Mouse (Mus musculus) kidney, postnatal 0 days (tissue): Measurements from ENCODE around the gene Hibadh. TPM values are rescaled to one million over a fixed set of nuclear protein-coding genes. Genes with fewer than 3 reads are reported as not detected.
A peak's percentile ranks its signal among the peaks of the same experiment; 100 is the strongest.

ENCODE experiments used
- ATAC-seq: fragments of 200-750 bp; cut with Nextera tagmentation; replicated peaks from 2 replicates; pipeline ENCODE4 v1.8.0; 2017; ENCODE audit warnings: low read depth, moderate number of reproducible peaks, moderate TSS enrichment, moderate library complexity; ENCODE audit not compliant: low FRiP score
- DNase-seq: peaks from one replicate; pipeline ENCODE4 v3.0.0-alpha.2; 2016; ENCODE audit warnings: low spot score
- H3K27ac ChIP-seq: fragments of 300-500 bp; sonication (generic); 2 replicates; pipeline ENCODE4 v1.5.1; 2014; ENCODE audit warnings: mild to moderate bottlenecking
- H3K27me3 ChIP-seq: fragments of 300-500 bp; sonication (generic); 2 replicates; pipeline ENCODE4 v1.6.1; 2014; ENCODE audit warnings: low read length, mixed read lengths; ENCODE audit not compliant: insufficient read depth
- H3K36me3 ChIP-seq: fragments of 300-500 bp; sonication (generic); 2 replicates; pipeline ENCODE4 v1.6.1; 2014; ENCODE audit warnings: low read length, mixed read lengths; ENCODE audit not compliant: insufficient read depth
- H3K4me1 ChIP-seq: fragments of 300-500 bp; sonication (generic); replicated peaks from 2 replicates; pipeline ENCODE4 v1.6.1; 2014; ENCODE audit warnings: antibody characterized with exemption, low read length, mixed read lengths; ENCODE audit not compliant: insufficient read depth
- H3K4me2 ChIP-seq: fragments of 300-500 bp; sonication (generic); 2 replicates; pipeline ENCODE4 v1.6.1; 2014; ENCODE audit warnings: mild to moderate bottlenecking, low read length, moderate library complexity, mixed read lengths
- H3K4me3 ChIP-seq: fragments of 300-500 bp; sonication (generic); replicated peaks from 2 replicates; pipeline ENCODE4 v1.5.1; 2014; ENCODE audit warnings: low read depth, low read length
- H3K9ac ChIP-seq: fragments of 300-500 bp; sonication (generic); 2 replicates; pipeline ENCODE4 v1.6.1; 2014; ENCODE audit warnings: low read depth, low read length
- H3K9me3 ChIP-seq: fragments of 300-500 bp; sonication (generic); replicated peaks from 2 replicates; pipeline ENCODE4 v1.6.1; 2016; ENCODE audit warnings: low read length, inconsistent platforms, mixed read lengths
- CTCF ChIP-seq: IDR thresholded peaks from 2 replicates; pipeline ENCODE4 v1.5.1; 2016; ENCODE audit warnings: antibody characterized with exemption, low read depth, mild to moderate bottlenecking, moderate library complexity
- WGBS: fragments of 180-500 bp; shearing (Covaris S2); extraction: QIAGEN DNeasy Blood & Tissue Kit; methylation state at CpG from one replicate; pipeline ENCODE4 v1.1.7; 2014; 5-methylcytosine and 5-hydroxymethylcytosine counted together
- polyA plus RNA-seq: library from polyadenylated mRNA; unstranded; fragments of >200 nt; fragmentation: Nextera tagmentation; extraction: Ambion mirVana; gene quantifications from 2 replicates; pipeline ENCODE4 v1.2.1, GENCODE M21; 2015

Gene Hibadh
- polyA plus RNA-seq, 1 experiment from 2014 or later = 217 TPM

- 73% methylated on average over 3 of the region's 3 CpGs for WGBS
- TF ChIP-seq CTCF = no peak
Observed at GRCm38 (mm10) chr6:52667641-52668040, 27.5 kb upstream of the Hibadh start.

GRCm38 (mm10) chr6:52663021-52663420 is 22.8 kb upstream of the Hibadh start:
- ATAC-seq (no peak), DNase-seq (peak; percentile 69)
- Histone ChIP-seq H3K4me2 (no peak overlapping the region), H3K4me3 (no peak overlapping the region), H3K27ac (no peak overlapping the region), H3K36me3 (no peaks in the 10 kb centered on the region), H3K9me3 (no peaks in the 10 kb centered on the region), H3K9ac (no peak overlapping the region), H3K27me3 (no peaks in the 10 kb centered on the region), H3K4me1 (no peaks in the 10 kb centered on the region)
- 33% methylated on average over 5 of the region's 5 CpGs for WGBS
- peak; percentile 62 for TF ChIP-seq CTCF

More at GRCm38 (mm10) chr6:52667641-52668040, 27.5 kb upstream of the Hibadh start:
- H3K9me3 ChIP-seq = no peaks in the 10 kb centered on the region
- H3K4me1 ChIP-seq = no peaks in the 10 kb centered on the region
- H3K27me3 ChIP-seq = no peaks in the 10 kb centered on the region
- ATAC-seq = no peak
- no peak overlapping the region for H3K9ac ChIP-seq
- no peak for DNase-seq
- H3K27ac ChIP-seq = no peak overlapping the region
- H3K4me2 ChIP-seq = no peak overlapping the region
- H3K4me3 ChIP-seq = no peak overlapping the region
- no peaks in the 10 kb centered on the region for H3K36me3 ChIP-seq

- Histone ChIP-seq H3K9me3 (no peaks in the 10 kb centered on the region), H3K4me3 (no peak overlapping the region), H3K4me2 (no peak overlapping the region), H3K27me3 (no peaks in the 10 kb centered on the region), H3K4me1 (no peaks in the 10 kb centered on the region), H3K9ac (no peak overlapping the region), H3K36me3 (no peaks in the 10 kb centered on the region), H3K27ac (no peak overlapping the region)
- DNase-seq (no peak), ATAC-seq (no peak)
- no peak for TF ChIP-seq CTCF
- WGBS = 83% methylated on average over 4 of the region's 4 CpGs
Observed at GRCm38 (mm10) chr6:52655266-52655665, 15.1 kb upstream of the Hibadh start.

GRCm38 (mm10) chr6:52648806-52649205 is 8.6 kb upstream of the Hibadh start:
- DNase-seq (peak; percentile 25), ATAC-seq (no peak)
- no peak overlapping the region for H3K27ac ChIP-seq
- H3K4me3 ChIP-seq = no peak overlapping the region
- H3K27me3 ChIP-seq = no peaks in the 10 kb centered on the region
- no peak overlapping the region for H3K9ac ChIP-seq
- no peaks in the 10 kb centered on the region for H3K9me3 ChIP-seq
- H3K36me3 ChIP-seq = no peaks in the 10 kb centered on the region
- 55% methylated on average over 11 of the region's 11 CpGs for WGBS
- TF ChIP-seq CTCF = no peak
- H3K4me2 ChIP-seq = no peak overlapping the region
- H3K4me1 ChIP-seq = no peaks in the 10 kb centered on the region

- Histone ChIP-seq H3K9me3 (no peaks in the 10 kb centered on the region), H3K4me2 (no peak overlapping the region), H3K27me3 (no peaks in the 10 kb centered on the region), H3K4me3 (no peak overlapping the region), H3K36me3 (no peaks in the 10 kb centered on the region), H3K27ac (no peak overlapping the region), H3K4me1 (no peaks in the 10 kb centered on the region), H3K9ac (no peak overlapping the region)
- no peak for TF ChIP-seq CTCF
- ATAC-seq (no peak), DNase-seq (no peak)
- 93% methylated on average over 6 of the region's 6 CpGs for WGBS
Observed at GRCm38 (mm10) chr6:52648031-52648430, 7.8 kb upstream of the Hibadh start.

- Histone ChIP-seq H3K36me3 (no peaks in the 10 kb centered on the region), H3K27ac (no peak overlapping the region), H3K4me3 (no peak overlapping the region), H3K4me1 (no peaks in the 10 kb centered on the region; the same call in 1 of the 2 replicates), H3K4me2 (no peak overlapping the region), H3K27me3 (no peaks in the 10 kb centered on the region), H3K9me3 (no peaks in the 10 kb centered on the region), H3K9ac (no peak overlapping the region)
- DNase-seq (no peak), ATAC-seq (no peak)
- WGBS = 40% methylated on average over 5 of the region's 5 CpGs
- TF ChIP-seq CTCF = no peak
Observed at GRCm38 (mm10) chr6:52645926-52646325, 5.7 kb upstream of the Hibadh start.

GRCm38 (mm10) chr6:52642152-52642551 is 2.0 kb upstream of the Hibadh start:
- Histone ChIP-seq H3K27ac (no peak overlapping the region), H3K4me1 (no peaks in the 10 kb centered on the region; the same call in 1 of the 2 replicates), H3K4me2 (peak overlapping the region; percentile 27; the same call in 1 of the 2 replicates), H3K27me3 (no peaks in the 10 kb centered on the region), H3K36me3 (no peaks in the 10 kb centered on the region), H3K9me3 (no peaks in the 10 kb centered on the region), H3K4me3 (no peak overlapping the region), H3K9ac (no peak overlapping the region)
- no peak for ATAC-seq
- WGBS = 25% methylated on average over 7 of the region's 7 CpGs
- TF ChIP-seq CTCF = no peak
- peak; percentile 65 for DNase-seq
